Mouse (Mus musculus) regulatory T cell (primary cell): ENCODE data around the gene Alg14.

ENCODE experiments used
- in situ Hi-C: fragments of 300-600 bp; cut with MboI, MseI; formaldehyde crosslinking; loops from one replicate; pipeline ENCODE4 v1.15.1; 2025; ENCODE audit warnings: high pct_unique_total_duplicates

The Alg14 gene

GRCm38 (mm10) chr3:121330244-121330646, 38.7 kb downstream of the Alg14 start:
- in situ Hi-C loops = no loop called here

DNA sequence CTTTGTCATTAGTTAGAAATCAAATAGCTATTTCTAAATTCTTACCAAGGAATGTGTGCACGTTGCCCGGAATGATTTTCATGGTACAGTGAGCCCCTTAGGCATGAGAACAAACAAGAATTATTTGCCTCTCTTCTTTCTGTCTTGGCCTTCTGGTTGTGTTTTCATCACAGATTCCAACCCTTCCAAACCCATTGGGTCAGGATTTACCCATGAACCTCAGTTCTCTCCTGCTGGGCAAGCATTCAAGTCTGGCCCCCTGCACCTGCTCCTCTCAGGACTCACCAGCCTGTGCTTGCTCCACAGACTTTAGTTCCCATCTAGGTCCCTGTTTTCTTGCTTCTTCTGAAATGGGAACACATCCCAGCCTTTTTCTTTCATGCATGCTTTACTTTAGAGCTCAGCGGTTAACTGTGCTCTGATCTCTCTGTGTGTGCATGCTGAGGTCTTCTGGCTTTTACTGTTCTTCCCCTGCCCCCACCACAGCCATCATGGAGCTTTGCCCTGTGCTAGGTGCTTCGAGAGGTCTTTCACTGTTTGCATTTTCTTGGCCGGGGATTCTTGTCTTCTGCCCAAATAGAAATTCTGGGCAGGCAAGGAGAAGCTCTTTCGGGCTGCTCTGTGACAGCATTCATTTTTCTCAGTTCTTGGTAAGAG, 44.8 kb downstream of the Alg14 start:
- in situ Hi-C loops = no loop called here

DNA sequence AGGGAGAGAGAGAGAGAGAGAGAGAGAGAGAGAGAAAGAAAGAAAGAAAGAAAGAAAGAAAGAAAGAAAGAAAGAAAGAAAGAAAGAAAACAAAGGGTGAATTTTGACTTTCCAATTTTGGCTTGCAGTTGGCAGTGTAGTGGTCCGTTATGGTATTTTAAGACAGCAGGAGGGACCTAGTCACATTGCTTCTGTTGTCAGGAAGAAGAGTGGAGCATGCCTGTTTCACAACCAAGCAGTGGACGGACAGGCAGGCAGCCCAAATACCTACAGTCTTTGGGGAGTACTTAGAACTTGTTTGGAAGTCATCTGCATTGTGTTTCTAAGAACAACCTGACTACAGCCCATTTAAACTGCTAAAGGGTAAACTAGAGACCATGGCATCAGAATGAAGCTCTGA, 47.1 kb downstream of the Alg14 start:
- in situ Hi-C loops = no loop called here

DNA sequence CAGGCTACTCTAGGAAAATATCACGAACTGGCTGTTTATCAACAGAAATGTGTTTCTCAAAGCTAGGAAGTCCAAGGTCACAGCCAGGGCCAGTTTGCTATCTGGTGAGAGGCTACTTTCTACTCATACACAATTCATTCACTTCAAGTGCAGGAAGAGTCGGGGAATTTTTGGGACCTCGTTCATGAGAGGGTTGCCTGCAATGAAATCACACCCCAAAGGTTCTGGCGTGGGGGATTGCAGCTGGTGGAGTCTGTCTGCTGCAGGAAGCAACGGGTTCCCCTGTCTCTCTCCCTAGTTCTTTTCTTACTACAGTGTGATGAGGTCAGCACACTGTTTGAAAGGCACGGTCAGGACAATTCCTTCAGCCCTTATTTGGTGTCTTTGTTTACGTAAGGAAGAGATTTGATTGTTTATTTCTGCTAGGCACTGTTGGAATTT, 48.8 kb downstream of the Alg14 start:
- in situ Hi-C loops = no loop called here

- in situ Hi-C loops = no loop called here
Observed at GRCm38 (mm10) chr3:121343224-121343623, 51.7 kb downstream of the Alg14 start.

- in situ Hi-C loops = no loop called here
Observed at GRCm38 (mm10) chr3:121344056-121344945, 52.7 kb downstream of the Alg14 start.

- in situ Hi-C loops = no loop called here
Observed at GRCm38 (mm10) chr3:121344951-121345642, 53.5 kb downstream of the Alg14 start.

DNA sequence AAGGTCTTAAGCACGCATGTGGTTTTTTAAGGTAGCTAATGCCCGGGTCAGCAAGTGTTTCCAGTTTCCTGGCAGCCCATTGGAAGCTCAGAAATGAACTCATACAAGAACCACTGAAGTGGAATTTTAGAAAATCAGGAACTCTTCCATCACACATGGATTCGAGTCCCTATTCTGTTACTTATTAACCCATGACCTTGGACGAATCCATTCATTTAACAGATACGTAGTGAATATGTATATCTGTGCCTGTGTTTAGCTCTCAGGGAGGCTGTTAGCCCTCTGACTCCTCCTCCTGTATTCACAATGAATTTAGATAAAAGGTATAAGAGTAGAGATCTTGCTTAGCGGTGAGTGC, 54.0 kb downstream of the Alg14 start:
- in situ Hi-C loops = no loop called here

DNA sequence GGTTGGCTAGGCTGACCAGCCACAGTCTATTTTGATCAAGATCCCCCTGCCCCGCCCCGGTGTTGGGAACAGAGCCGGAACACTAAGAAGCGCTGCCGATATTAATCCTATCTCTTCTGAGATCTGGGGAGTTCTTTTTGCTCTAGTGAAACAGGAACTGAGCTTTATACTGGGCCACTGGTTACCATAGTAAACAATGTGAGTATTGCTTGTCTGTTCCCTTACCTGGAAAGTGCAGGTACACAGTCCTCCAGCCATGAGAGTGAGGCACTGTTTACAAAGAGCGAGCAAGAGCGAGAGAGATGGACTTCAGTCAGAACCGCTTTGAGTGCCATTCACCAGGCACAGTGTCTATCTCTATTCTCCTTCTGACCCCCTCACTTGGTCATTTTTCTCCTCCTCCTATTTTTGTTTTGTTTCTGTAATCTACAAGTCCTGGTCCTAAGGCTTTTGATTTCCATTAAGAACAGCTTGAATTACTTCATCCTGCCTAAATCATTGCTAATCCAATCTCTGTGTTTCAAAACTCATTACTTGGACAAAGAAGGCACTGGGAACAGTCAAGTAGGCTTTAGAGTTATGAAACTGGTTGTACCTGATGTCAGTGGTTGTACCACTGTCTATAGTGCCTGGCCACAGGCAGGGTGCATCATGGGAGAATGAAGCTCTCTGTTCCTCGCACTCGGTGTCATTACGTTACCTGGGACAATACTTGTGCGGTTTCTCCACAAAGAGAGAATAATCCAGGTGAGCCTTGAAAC, 55.1 kb downstream of the Alg14 start:
- in situ Hi-C loops = no loop called here

DNA sequence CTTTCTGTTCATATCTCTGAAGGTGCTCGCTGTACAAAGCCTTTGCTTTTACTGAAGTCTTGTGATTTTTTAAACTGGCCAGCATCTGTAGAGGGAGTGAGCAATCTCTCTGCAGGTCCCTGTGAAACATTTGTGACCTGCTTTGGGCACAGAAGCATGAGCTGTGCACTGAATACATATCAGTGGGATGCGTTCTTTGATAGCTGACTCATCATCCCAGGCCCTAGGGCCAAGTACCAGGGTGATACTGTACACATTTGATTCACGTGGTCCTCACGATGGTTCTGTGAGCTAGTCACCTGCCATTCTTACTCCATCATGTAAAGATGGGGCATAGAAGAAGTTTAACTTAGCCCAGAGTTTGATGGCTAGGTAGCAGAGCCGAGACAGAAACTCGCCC, 57.2 kb downstream of the Alg14 start:
- in situ Hi-C loops = no loop called here

- in situ Hi-C loops = no loop called here
Observed at GRCm38 (mm10) chr3:121349334-121350169, 58.0 kb downstream of the Alg14 start.

DNA sequence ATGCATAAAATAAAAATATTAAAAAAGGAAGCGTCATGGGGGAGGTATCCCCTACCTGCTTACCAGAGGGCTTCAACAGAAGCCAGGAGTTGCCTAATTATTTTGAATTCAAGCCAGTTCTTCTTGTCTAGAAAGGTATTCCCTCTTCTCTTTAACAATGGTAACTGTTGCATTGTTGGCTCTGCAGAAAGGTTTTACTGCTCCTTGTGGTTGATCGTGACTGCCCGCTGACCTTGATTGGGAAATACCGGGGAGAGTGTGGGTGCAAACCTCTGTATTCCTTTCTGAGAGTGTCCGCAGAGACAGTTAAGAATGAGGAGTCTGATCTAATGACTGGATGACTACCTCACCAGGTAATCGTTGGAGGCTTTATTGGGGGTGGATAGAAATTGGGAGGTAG, 59.7 kb downstream of the Alg14 start:
- in situ Hi-C loops = no loop called here

GRCm38 (mm10) chr3:121354281-121354680, 62.7 kb downstream of the Alg14 start:
- in situ Hi-C loops = no loop called here

DNA sequence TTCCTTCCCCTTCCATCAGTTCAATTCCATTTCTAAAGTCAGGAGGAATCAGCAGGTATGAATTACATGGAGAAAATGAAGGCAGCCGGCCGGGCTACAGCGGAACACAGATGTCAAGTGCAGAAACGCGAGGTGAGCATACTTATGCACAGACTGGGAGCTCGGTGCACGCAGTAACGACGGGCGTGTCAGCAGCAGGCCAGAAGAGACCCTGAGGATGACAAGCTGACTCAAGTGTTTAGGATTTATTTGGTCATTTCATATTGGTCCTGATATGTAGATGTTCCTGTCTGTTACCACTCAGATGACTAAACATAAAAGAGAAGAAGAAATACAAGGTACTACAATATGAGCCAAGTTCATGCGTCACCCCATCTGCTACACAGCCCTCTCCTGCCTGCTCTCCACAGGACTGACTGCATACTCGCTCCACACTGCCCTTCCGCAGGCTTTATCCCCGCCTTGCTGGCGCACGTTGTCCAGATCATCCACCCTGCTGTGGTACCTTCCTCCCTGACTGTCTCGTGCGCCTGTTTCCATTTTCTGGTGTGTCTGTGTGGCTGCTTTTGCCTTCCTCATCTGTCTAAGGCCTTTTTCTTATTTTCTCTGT, 63.4 kb downstream of the Alg14 start:
- in situ Hi-C loops = no loop called here

DNA sequence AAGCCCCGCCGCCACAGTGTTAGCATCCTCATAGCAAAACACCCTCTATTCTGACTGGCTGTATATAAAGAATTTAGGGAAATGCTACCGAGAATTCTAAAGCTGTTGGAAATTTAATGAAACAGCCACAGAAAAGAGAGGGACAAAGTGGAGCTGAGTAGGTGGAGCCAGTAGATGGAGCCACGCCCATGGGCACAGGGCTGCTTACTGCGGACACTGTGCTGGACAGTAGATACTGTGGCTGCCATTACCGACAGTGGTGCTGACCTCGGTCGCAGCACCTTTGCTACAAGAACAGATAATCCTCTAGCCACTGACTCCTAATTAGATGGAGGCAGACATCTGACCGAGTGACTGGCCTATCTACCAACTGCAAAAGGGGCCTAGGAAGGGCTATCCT, 64.0 kb downstream of the Alg14 start:
- in situ Hi-C loops = no loop called here

DNA sequence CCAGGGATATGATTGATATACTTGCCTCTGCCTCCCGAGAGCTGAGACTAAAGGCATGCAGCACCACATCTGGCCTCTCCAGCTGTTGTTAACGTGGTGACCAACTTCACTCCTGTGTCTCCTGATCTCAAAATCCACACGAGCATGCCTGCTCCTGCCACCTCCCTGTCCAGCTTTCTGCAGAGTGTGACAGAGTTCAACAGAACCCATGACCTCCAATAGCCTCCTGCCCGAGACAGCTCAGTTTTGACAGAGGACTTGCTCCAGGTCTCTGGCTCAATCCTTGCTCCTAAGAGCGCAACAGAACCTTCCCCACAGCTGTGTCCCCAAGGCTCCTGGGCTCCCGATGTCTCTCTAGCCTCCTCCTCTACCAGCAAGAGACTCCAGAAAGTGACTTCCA, 64.5 kb downstream of the Alg14 start:
- in situ Hi-C loops = no loop called here

DNA sequence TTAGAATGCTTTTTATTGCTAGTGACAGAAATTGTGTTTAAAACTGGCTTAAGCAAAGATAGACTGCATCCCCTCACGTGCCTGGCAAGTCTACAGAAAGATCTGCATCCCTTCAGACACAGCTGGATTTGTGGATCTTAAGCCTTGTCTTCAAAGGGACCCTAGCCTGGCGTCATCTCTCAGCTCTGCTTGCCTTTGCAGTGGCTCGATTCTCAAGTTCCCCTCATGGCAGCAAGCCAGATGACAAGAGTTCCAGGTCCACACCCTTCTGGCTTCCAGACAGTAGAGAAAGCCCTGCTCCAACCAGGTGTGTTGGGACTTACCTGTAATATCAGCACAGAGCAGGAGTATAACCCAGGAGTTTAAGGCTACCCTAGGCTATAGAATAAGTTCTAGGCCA, 65.5 kb downstream of the Alg14 start:
- in situ Hi-C loops = no loop called here

DNA sequence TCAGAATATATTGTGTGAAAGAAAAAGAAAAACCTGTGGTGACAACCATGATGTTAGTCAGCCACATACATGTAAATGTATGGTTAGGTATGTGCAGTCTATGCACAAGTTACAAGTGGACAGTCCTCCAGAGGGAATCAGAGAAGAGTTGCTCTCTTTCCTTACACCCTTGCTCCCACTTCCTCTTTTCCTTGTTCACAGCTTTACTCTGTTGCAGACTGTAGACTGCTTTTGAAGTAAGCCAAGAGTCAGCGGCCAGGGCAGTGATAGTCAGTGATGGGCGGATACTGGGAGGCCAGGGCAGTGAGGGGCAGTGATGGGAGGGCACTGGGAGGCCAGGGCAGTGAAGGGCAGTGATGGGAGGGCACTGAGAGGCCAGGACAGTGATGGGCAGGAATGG, 66.7 kb downstream of the Alg14 start:
- in situ Hi-C loops = no loop called here

GRCm38 (mm10) chr3:121358850-121359249, 67.3 kb downstream of the Alg14 start:
- in situ Hi-C loops = no loop called here

DNA sequence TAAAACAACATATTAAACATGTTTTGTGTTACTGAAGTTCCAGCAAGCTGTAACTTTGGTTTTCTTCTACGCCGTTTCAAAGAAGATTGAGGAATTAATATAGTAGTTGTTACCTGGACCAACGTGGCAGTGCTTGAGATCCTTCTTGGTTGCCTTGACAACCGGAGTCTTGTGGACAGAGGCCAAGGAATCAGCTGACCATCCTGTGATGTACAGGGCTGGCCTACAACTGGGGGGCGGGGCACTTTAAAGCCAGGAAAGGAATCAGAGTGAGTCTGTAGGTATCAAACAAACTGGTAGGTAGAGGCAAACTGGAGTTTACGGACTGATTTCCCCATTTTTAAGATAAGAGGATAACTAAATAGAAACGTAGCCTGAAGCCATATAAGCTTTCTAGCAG, 67.7 kb downstream of the Alg14 start:
- in situ Hi-C loops = no loop called here

GRCm38 (mm10) chr3:121362002-121362401, 70.4 kb downstream of the Alg14 start:
- in situ Hi-C loops = no loop called here
